Mouse (Mus musculus): ENCODE results near the gene Atf6. TPM values are rescaled to one million over a fixed set of nuclear protein-coding genes. Genes with fewer than 3 reads are reported as not detected.

Atf6 gene
- total RNA-seq, 2 experiments from 2014 or later, result 14.1 to 14.8 TPM

DNA sequence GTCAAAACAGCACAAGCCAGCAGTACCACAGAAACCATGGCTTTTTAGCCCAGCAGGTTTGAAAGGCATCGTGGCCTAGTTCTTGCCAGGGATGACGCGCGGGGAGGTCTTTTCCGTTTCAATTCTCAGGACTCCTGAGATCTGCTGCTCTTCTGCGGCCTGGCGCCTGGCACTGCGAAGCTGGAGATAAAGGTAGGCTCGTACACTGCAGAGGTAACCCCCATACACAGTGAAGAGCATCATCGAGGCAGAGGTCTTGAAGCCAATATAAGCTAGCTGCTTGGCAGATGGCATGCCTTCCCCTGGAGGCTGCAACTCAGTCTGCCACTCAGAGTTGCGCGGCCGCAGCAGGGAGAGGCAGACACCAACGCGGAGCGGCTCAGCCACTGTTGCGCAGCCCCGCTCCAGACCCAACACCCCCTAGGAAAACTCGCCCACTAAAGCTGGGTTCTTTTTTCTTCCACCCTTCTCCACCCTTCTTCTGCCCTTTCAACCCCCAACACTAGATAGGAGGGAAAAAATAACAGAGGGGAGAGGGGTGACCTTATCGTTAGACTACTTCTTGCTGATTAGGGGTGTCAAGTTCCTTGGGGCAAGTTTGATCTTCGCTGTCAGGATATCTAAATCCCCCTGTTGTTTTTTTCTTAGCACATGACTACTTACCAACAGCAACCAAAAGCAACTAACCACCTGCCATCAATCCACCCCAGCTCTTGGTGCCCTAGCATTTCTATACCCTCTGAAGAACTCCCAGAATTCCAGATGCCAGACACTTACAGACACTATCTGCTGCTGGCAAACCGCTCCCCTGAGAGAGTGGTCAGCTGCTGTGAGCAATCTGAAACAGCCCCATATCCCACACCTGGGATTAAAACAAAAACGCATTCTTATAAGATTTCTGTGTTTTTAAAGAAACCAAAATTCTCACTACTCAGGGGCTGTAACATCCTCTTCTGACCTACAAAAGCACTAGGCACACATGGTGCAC is 16.6 kb downstream of the Atf6 start:
- intact Hi-C loops (cut with DNase I), result no loop called here
- DNase-seq, result no peak

DNA sequence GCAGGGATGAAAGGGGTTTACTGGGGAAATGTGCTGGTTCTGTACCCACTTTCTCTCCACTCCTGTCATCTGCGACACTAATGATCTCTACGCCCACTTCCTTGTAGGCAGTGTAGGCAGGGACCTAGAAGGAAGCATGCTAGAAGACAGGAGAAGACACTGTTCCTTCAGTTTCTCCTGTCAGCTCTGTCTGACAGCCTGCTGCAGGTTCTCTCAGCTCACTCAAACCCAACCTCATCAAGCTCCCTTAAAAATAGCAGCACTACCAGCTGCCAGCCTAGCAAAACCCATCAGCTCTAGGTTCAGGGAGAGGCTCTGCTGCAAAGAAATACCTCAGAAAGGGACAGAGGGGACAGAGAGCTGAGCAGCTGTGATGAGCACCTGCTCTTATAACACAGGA is 17.6 kb downstream of the Atf6 start:
- DNase-seq, result no peak
- intact Hi-C loops (cut with DNase I), result no loop called here

DNA sequence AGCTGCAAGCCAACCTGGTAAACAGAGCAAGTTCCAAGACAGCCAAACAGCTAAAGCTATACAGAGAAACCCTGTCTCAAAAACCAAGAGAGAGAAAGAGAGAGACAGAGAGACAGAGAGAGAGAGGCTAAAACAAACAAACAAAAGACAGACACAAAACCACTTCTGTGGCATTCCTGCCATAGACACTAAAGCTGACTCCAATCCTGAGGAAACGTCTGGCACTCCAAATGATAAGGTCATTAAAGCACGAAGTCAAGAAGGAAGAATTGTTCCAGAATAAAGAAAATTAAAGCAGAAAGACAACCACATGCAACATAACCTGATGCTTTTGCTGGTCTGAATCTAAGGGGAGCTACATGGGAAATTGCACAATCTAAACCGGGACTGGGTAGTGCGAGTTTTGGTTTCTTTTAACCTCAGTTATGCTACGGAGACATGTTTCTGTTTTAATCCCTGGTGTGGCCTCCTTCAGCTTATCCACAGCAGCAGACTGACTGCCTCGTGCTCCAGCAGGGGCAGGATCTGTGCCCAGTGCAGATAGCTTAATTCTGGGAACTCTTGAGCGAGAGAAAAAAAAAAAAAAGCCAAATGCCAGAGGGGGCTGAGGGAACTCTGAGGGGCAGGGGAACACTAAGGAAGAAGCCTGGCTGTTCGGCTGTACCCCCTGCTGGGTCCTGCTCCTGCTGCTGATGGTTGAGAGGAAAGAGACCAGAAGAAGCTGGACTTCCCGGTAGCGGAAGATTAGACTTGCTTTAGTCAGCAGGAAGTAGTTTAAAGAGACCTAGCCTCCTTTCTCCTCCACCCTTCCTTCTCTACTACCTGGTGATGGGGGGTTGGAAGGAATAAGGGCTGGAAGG is 21.9 kb downstream of the Atf6 start:
- peak; percentile 7 for DNase-seq
- intact Hi-C loops (cut with DNase I), result no loop called here

DNA sequence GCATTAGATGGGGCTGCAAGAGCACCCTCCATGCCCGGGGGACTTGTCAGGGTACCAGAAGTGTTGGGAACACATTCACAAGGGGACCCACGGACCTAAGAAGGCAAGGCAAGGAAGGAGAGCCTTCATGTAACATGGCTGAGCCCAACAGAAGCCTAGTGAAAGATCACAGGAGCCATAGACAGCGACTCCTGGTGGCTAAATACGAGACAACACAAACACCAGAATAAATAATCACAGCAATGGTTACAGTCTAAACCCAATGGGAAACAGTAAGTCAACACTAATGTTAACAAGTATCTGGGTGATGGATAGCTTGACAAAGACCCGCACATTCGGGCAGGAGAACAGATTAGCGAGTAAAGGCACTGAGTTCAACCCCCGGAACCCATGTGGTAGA is 23.2 kb downstream of the Atf6 start:
- intact Hi-C loops (cut with DNase I), result loop anchor here (5.0 kb wide), 1 partner anchor 552 kb away; no protein-coding TSS in a partner anchor
- DNase-seq, result peak; percentile 6

DNA sequence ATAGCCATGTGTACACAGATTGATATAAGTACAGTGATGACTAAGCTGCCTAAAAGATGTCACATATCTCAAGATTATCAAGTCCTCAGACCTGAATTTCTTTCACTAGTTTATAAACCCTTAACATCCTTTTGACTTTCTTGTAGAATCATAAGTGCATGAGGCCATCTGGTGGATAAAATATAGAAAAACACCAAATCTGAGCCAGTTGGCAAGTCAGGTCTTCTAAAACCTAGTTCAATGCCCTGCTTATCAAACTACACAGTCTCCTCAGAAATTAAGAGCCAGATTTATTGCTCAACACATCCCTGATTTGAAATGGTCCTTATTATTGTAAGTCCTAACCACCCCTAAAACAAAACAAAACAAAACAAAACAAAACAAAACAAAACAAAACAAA is 27.9 kb downstream of the Atf6 start:
- intact Hi-C loops (cut with DNase I), result loop anchor here (2.0 to 5.0 kb wide), 2 partner anchors 207 to 547 kb away; no protein-coding TSS in a partner anchor
- DNase-seq, result no peak

DNA sequence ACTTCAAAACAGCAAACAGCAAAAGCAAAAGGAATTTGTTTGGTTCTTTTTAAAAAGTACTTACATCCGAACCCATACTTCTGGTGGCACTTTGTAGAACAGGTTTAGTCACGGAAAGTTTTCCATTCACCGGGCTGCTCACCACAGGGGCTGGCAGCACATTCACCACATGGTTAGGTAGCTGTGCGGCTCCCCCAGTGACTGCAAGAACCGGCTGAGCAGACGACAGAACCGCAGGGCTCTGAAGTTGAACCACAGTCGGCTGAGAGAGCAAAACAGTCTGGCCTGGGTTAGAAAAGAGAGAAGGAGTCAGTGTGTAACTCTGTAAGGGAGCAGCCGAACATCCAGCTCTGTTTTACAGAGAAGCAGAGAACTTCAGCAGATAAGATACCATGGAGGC is 32.8 kb downstream of the Atf6 start:
- intact Hi-C loops (cut with DNase I), result no loop called here
- peak; percentile 33 for DNase-seq

DNA sequence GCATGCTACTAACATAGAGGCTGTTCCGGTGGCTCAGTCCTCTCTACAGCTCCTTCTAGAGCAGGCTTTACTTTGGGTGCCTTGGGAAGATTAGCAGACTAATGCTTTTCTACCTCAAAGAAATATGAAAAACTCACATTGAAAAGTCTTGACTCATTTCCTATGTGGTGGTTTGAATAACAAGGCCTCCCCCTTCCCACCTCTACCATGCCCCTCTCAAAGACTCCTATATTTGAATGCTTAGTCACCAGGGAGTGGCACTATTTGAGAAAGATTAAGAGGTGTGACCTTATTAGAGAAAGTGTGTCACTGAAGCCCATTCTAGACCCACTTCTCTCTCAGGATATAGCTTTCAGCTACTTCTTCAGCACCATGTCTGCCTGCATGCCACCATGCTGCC is 37.8 kb downstream of the Atf6 start:
- intact Hi-C loops (cut with DNase I), result no loop called here
- DNase-seq, result no peak

DNA sequence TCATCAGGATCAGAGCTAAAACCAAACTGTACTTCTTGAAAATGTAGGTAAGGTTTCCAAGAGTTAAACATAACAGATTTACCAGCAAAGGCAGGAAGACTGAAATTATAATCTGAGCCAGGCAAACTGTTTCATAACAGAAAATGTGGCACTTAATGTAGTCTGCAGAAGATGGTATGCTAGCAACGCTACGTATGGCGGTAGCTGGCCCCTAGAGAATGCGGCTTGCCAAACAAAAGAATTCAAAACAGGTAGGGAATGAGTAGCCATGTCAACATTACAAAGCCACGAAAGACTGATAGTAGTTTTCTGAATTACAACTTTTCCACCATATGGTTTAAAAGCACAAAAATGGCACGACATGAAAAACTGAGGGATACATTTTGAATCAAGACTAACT is 38.2 kb downstream of the Atf6 start:
- DNase-seq, result no peak

DNA sequence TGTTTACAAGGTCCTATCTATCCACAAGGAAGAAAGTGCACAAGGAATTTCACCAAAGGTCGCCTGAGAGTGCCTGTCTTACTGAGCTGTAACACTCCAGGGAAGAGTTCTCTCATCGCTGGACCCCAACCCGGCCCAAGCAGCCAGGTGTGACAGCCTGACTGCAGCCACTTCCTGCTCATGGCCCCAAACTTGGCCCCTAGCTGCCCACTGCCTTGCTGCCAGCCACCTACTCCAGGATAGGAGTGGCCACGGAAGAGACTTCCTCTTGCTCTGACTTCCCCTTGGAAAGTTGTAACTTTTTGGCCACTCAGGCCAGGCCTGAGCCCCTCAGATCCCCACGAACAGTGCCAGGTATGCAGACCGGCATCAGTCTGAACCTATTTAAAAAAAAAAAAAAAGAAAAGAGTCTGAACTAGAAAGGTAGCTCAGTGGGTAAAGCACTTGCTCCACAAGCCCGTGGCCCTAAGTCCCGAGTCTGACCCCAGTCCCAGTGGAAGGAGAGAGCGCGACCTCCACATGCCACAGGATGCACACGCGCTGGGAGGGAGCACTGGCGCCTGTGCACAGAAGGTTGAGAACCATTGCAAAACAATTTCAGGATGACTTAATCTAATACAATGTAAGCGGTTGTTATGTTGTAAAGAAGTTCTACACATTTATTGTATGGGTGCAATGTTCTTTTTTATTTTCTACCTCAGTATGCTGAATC is 47.3 kb downstream of the Atf6 start:
- DNase-seq, result no peak
- intact Hi-C loops (cut with DNase I), result no loop called here

More for the DNA sequence above, 38.2 kb downstream of the Atf6 start:
- intact Hi-C loops (cut with DNase I), result no loop called here

DNA sequence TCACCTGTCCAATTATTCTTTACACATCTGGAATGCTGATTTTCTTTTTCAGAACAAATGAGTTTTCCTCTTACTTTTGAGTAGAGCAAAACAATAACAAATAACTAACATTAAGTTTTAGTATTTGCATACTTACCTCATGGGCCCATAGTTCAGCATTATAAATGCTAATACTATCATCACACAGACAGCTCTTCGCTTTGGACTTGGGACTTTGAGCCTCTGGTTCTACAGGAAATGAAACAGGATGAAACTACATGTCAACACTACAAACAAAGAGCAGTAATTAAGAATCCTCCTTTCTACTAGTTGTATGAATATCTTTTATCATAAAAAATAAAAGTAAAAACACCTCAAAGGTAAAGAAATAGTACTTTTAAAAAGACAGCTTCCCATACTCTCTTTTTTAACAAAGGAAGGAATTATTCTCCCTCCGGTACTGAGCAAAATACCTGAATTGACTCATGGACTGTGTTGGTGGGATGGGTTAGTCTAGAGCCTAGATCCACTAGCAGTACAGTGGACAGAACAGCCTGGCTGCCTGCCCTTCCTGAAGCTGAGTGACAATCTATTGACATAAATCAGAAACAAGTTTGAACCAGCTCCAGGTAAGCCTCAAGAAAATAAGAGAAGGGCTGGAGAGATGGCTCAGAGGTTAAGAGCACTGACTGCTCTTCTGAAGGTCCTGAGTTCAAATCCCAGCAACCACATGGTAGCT is 52.1 kb downstream of the Atf6 start:
- intact Hi-C loops (cut with DNase I), result no loop called here
- no peak for DNase-seq

DNA sequence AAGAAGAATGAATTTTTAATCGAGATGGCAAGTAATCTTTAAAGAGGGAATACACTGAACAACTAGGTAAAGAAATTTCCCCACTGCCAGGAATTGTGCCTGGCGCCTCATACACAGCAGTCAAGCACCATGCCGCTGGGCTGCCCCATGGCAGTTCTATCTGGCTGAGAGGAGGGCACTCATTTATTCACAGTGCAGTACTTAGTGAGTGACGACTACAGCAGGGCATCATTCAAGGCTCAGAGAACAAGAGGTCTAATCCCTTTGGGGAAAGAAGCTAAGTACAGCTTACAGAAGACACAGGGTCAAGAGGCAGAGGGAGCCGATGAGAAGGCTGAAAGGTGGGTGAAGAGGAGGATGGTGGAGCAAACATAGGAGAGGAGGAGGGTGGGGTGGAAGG is 54.7 kb downstream of the Atf6 start:
- DNase-seq, result no peak
- intact Hi-C loops (cut with DNase I), result no loop called here

DNA sequence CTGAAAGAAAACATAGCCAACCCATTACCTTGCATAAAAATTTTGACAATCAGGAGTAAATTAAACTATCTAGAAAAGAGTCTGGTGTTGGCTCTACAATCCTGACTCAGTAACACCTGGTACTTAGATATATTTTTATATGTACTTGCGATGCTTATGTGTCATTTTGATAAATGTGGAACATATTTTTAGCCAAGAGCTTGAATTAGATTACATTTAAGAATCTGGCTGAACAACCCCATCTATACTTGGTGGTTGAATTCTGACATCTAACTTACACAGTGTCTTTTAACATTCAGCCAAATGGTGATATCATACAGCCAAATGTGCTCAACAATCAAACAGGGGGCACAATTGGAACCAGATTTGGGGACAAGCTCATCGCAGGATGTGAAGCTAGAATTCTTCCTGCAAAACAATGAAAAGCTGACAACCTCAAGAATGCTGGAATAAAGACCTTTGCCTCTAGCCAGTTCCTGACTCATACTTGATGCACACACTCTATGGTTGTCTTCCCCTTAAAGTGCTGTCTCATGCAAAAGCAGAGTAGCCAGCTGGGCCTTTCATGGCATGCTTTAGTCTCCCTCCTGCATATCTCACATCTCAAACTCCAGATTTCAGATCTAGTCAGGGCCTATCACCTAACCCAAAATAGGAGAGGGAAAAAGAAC is 59.8 kb downstream of the Atf6 start:
- intact Hi-C loops (cut with DNase I), result no loop called here
- no peak for DNase-seq

DNA sequence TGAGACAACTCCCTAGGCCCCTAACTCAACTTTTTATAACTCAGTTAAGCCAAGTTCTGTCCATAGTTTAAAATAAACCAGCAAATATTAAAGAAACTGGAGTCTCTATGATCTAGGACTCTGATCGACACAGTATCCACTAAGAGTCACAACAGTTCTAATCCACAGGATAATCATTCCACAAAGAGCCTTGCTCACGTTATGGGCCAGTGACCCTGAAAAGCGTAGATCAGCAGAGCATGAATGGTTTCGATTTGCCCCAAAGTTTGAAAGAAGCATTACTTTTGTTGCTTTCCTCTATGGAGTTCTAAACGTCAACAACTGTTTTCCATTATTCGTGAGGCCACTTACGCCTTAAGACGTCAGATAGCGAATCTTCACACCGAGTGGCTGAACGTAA is 62.9 kb downstream of the Atf6 start:
- no peak for DNase-seq
- intact Hi-C loops (cut with DNase I), result no loop called here

DNA sequence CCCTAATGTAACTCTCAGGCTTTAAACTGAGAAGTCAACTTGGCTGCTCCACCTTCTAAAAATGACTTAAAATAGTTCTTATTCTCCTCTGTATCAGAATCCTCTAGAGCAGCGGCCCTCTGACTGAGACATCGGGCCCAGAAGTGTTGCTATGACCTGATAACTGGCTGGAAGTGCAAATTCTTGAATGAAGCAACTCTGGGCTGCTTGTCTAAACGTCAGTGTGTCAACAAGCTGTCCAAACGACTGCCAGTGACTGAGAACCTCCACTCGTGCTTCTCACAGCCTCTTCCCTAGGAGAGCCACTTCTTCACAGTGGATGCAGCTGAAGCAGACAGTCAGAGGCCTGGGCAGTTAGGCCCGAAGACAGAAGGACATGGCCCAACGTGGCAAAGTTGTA is 64.9 kb downstream of the Atf6 start:
- DNase-seq, result no peak
- intact Hi-C loops (cut with DNase I), result no loop called here

DNA sequence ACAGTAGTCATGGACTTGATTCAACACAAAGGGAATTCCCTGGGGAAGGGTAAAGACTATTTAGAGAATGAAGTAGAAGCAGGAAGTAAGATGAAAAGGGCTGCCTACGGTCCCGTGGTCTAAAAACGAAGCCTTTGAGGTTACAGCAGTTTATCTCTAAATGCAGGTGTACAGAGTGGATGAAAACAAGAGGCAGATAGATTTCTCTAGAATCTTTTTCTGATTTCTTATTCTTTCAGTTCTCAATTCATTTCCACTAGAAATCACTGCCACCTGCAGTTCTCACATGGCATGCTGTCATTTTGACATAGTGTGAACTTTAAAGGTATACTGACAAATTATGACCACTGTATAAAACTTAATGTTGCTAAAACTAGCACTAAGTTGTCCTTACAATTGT is 66.9 kb downstream of the Atf6 start:
- DNase-seq, result no peak
- intact Hi-C loops (cut with DNase I), result no loop called here

DNA sequence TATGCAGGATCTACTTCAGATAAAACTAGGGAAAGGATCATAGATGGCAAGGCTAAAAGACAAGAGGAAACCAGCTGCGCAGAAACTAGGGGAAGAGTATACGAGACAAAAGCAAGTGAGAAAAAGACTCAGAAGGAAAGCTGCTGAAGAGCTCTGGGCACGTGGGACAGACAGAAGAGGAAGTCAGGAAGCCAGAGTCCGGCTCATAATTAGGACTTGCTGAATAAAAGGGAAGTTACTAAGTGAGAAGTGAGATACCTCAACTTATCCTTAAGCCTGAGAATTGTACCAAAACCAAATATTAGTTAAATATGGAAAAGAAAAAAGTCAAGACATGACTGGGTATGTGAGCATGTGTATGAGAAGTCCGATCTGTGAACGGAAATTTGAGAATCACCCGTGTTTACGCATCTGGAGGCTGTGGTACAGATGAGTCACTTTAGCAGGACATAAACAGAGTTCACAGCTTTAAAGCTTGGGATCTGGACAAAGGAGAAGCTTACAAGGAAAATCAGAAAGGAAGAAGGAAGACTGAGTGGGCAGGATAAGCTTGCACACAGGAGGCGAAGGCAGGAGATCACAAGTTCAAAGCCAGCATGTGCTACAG is 71.7 kb downstream of the Atf6 start:
- intact Hi-C loops (cut with DNase I), result no loop called here
- no peak for DNase-seq

DNA sequence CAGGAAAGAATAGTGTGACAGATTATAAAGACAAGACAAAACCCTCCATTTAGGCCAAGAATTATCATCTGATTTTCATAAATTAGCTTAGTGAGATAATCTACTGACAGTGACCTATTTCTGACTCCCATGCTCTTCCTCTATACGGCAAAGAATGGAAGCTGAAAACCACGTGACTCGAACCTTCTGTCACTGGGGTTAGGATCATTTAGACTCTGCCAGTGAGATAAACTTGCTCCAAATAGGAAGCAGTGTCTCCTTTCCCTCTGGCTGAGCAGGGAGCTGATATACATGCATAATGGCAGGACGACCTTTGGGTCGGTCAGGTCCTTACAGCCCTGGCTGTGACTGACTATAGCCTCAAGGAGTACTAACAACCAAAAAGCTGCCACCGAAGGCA is 76.0 kb downstream of the Atf6 start:
- intact Hi-C loops (cut with DNase I), result no loop called here
- no peak for DNase-seq

DNA sequence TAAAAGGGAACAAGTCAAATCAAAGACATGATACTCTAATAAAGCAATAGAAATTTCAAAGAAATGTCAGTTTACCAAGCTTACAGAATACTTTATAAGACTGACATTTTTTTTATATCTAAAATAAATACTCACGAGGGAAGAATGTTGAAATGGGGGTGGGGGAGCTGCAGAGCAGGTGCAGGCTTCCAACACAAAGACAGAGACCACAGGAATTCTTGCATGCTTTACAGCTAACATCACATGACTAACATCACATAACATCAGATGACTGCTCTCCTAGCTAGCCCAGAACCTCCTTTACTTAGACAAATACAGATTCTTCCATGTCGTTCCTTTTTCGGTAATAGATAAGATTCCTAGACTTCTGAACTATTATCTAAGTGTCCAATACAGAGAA is 76.6 kb downstream of the Atf6 start:
- intact Hi-C loops (cut with DNase I), result no loop called here

DNA sequence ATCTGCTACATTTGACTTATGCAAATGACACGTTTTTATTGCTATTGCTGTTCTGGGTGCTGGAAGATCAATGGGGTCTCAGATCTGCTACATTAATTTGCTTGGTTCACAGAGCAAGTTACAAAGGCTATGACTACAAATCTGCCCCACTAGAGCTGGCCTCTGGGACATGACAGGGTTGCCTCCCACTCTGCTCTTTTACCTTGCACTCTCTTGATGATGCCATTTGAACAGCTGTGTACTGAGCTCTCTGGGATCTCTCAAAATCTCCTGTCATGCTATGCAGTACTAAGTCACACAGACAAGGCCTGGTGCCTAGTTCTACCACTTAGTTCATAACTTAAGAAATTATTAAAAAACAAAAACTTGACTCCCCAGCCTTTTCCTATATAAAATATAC is 79.9 kb downstream of the Atf6 start:
- intact Hi-C loops (cut with DNase I), result no loop called here
- DNase-seq, result no peak

More for the DNA sequence above, 76.6 kb downstream of the Atf6 start:
- DNase-seq, result no peak
